Mouse (Mus musculus) small intestine, adult 2 months (tissue): ENCODE measurements around the gene Aunip. TPM values are rescaled to one million over a fixed set of nuclear protein-coding genes. Genes with fewer than 3 reads are reported as not detected.
"Not testable (repeated sequence)": the region's sequence is repeated elsewhere in the genome, so short reads cannot be mapped to it uniquely, and the experiment has no call there.

ENCODE experiments used
- H3K27ac ChIP-seq: fragments of 200-500 bp; 2 replicates; pipeline ENCODE4 v1.5.1; 2012; ENCODE audit warnings: low read depth, low read length, control low read depth, inconsistent platforms; ENCODE audit not compliant: insufficient read depth
- H3K27me3 ChIP-seq: fragments of 200-500 bp; 2 replicates; pipeline ENCODE4 v1.6.1; 2012; ENCODE audit warnings: mild to moderate bottlenecking, moderate library complexity, low read length, inconsistent platforms; ENCODE audit not compliant: control insufficient read depth, insufficient read depth
- H3K36me3 ChIP-seq: fragments of 200-500 bp; 2 replicates; pipeline ENCODE4 v1.6.1; 2012; ENCODE audit warnings: mild to moderate bottlenecking, low read length, control low read depth, inconsistent platforms; ENCODE audit not compliant: control insufficient read depth, insufficient read depth
- H3K4me1 ChIP-seq: fragments of 200-500 bp; 2 replicates; pipeline ENCODE4 v1.6.1; 2012; ENCODE audit warnings: low read length, inconsistent platforms, mixed read lengths; ENCODE audit not compliant: control insufficient read depth, insufficient read depth, insufficient read length
- H3K4me3 ChIP-seq: fragments of 200-500 bp; 2 replicates; pipeline ENCODE4 v1.5.1; 2012; ENCODE audit warnings: low read depth, mild to moderate bottlenecking, control low read depth, inconsistent platforms, low read length, moderate library complexity
- CTCF ChIP-seq: fragments of 200-500 bp; IDR thresholded peaks from 2 replicates; pipeline ENCODE4 v1.5.1; 2012; ENCODE audit warnings: low read depth, mild to moderate bottlenecking, control low read depth, inconsistent platforms, low read length, moderate library complexity, mixed read lengths; ENCODE audit not compliant: insufficient replicate concordance, insufficient read length; ENCODE audit errors: extremely low read depth
- POLR2A ChIP-seq: fragments of 200-500 bp; IDR thresholded peaks from 2 replicates; pipeline ENCODE4 v1.6.1; 2012; ENCODE audit warnings: low read depth, mild to moderate bottlenecking, control low read depth, inconsistent platforms, low read length, moderate library complexity
- WGBS: fragments of 180-500 bp; shearing (Covaris S2); methylation state at CpG from one replicate; pipeline ENCODE4 v1.1.7; 2018; 5-methylcytosine and 5-hydroxymethylcytosine counted together
- polyA plus RNA-seq: library from polyadenylated mRNA; depleted of rRNA; stranded (reverse); fragments of >200 nt; gene quantifications from 2 replicates; pipeline ENCODE4 v1.2.3, GENCODE M21; 2012

Gene Aunip
- polyA plus RNA-seq, 1 experiment = 0.44 TPM

DNA sequence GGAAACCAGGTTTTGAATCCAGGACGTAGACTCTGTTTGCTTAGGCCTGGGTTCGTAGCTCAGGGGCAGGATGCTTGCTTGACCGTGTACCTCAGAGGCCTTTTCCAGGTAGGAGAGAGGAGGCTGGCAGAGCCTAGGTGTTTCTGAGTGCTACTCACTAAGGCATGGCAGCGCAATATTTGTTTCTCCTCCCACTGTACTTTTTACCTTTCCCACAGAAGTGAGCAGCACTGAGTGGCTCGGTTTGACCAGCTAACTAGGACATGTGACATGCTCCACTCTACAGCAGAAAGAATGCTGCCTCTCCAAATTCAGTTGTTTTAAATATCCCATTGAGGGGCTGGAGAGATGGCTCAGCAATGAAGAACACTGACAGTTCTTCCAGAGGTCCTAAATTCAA lies 22.6 kb upstream of the Aunip start:
- WGBS = 94% methylated on average over 5 of the region's 5 CpGs

DNA sequence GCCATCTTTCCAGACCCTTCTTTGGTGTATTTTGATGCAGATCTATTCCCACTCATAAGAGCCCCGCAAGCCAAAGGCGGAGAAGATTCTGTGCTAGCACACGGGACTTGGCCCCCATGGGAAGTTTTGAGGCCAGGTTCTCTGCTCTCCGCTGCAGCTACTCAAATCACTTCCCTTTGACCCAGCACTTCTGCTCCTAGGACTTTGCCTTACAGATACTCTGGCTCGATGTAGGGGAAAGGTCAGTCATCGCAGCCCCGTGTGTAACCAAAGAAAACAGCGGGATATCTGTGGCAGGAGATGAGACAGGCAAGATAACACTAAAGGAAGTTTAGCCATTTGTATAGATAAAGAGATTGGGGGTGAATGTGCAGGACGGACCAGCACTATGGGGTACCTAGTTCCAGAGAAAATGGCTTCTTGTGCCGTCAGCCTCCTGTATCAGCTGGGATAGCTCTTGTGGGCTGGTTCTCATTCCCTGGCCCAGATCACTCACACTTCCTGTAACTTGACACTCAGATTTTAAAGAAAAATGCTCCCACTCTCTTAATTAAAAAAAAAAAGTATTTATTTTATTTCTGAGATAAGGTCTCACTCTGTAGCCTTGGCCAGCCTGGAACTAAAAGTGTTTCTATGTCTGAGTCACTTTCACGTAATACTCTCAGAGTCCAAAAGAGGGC lies 20.7 kb upstream of the Aunip start:
- no peak overlapping the region for H3K4me3 ChIP-seq
- H3K4me1 ChIP-seq = peaks cover 40% of the 10 kb centered on the region
- H3K36me3 ChIP-seq = no peaks in the 10 kb centered on the region
- H3K27me3 ChIP-seq = no peaks in the 10 kb centered on the region
- peak overlapping the region; percentile 56 for H3K27ac ChIP-seq
- TF ChIP-seq CTCF (no peak), POLR2A (no peak)
- 32% methylated on average over 11 of the region's 11 CpGs for WGBS

More for the DNA sequence above, 22.6 kb upstream of the Aunip start:
- no peaks in the 10 kb centered on the region for H3K27me3 ChIP-seq
- H3K36me3 ChIP-seq = no peaks in the 10 kb centered on the region
- H3K4me1 ChIP-seq = peaks cover 29% of the 10 kb centered on the region
- no peak overlapping the region for H3K27ac ChIP-seq
- TF ChIP-seq POLR2A = no peak
- no peak for TF ChIP-seq CTCF
- H3K4me3 ChIP-seq = no peak overlapping the region

DNA sequence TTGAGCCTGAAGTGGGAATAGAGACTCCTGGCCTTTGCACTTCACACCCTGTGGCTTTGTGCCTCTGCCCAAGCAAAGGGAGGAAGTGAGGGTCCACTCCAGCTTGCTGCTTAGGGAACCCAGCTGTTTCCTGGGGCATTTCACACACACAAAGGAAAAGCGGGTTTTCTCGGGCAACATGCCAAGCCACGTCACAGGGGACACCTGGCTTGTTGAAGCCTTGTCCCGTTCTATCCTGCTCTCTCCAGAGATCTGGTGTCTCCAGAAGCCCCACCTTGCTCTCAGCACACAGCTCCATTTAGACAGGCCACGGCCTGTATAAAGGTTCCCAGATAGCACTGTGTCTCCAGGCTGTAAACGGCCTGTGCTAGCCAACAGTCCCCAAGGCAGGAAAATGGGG lies 19.1 kb upstream of the Aunip start:
- TF ChIP-seq POLR2A (no peak), CTCF (no peak)
- Histone ChIP-seq H3K4me3 (no peak overlapping the region), H3K4me1 (peaks cover 45% of the 10 kb centered on the region), H3K27ac (peak overlapping the region; percentile 67), H3K36me3 (no peaks in the 10 kb centered on the region), H3K27me3 (no peaks in the 10 kb centered on the region)
- 16% methylated on average over 6 of the region's 6 CpGs for WGBS

DNA sequence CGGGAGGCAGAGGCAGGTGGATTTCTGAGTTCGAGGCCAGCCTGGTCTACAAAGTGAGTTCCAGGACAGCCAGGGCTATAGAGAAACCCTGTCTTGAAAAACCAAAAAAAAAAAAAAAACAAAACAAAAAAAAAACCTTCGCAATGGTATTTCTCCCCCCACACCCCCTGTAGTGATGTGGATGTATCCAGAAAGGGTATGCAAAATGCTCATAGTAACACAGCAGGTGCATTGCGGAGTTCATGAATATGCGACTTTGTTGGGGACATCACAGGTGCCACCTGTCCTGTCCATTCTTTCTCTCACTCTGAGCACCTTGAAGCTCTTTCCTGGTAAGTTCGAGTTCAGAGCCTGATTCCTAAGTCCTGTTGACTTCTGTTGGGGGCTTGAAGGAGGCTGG lies 16.6 kb upstream of the Aunip start:
- peaks cover 53% of the 10 kb centered on the region for H3K4me1 ChIP-seq
- not testable (repeated sequence) for H3K4me3 ChIP-seq, H3K36me3 ChIP-seq, H3K27ac ChIP-seq, H3K27me3 ChIP-seq
- 93% methylated on average over 6 of the region's 6 CpGs for WGBS

DNA sequence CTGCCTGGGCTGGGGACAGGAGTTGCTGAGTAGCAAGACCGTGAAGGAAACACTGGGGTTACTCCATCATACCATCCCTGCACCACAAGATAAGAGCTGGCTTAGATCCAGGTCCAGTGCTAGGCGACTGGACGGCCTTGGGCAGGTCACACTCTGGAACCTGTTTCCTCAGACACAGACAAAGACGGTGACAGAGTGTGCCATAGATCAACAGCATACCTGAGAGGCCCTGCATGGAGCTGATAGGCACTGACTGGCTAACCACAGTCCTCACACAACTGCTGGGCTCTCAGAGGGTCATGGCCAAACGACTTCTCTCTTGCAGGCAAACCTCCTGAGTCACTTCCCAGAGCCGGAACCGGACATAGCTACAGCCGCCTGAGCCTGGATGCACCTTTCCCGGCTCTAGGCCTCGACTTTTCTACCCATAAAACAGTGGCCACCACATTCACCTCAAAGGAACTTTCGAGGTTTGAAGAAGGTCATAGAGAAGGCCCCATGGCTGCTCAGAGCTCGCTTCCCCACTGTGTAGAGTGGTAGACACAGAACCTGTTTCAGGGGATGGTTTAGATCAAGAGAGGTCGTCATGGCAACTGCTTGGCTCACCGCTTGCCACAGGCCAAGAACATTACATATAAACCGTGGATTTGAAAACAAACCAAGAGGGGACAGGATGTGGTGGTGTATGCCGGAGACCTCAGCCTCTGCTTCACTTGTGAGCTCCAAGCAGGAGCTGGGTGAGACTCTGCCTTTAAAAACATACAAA lies 15.8 kb upstream of the Aunip start:
- Histone ChIP-seq H3K36me3 (no peaks in the 10 kb centered on the region), H3K27me3 (no peaks in the 10 kb centered on the region), H3K4me1 (peaks cover 46% of the 10 kb centered on the region), H3K27ac (peak overlapping the region; percentile 60), H3K4me3 (no peak overlapping the region)
- TF ChIP-seq POLR2A = no peak
- no peak for TF ChIP-seq CTCF
- WGBS = 53% methylated on average over 16 of the region's 16 CpGs

DNA sequence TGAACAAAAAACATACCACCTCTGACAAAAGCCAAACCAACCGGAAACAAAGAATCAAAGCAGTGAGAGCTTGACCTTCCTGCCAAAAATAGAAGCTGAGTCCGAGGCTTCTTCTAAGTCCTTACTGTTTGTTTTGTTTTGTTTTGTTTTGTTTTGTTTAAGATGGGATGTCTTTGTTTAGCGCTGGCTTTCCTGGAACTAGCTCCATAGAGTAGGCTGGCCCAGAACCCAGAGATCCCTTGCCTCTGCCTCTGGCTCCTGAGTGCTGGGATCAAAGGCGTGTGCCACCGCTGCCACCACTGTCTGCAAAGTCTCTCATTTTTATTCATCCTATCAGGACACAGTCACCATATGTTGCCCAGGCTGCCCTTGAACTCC lies 15.3 kb upstream of the Aunip start:
- Histone ChIP-seq H3K27ac (peak overlapping the region; percentile 60), H3K27me3 (no peaks in the 10 kb centered on the region), H3K4me1 (peaks cover 44% of the 10 kb centered on the region), H3K36me3 (no peaks in the 10 kb centered on the region), H3K4me3 (no peak overlapping the region)
- WGBS = 76% methylated on average over 5 of the region's 5 CpGs
- TF ChIP-seq CTCF = no peak
- no peak for TF ChIP-seq POLR2A

DNA sequence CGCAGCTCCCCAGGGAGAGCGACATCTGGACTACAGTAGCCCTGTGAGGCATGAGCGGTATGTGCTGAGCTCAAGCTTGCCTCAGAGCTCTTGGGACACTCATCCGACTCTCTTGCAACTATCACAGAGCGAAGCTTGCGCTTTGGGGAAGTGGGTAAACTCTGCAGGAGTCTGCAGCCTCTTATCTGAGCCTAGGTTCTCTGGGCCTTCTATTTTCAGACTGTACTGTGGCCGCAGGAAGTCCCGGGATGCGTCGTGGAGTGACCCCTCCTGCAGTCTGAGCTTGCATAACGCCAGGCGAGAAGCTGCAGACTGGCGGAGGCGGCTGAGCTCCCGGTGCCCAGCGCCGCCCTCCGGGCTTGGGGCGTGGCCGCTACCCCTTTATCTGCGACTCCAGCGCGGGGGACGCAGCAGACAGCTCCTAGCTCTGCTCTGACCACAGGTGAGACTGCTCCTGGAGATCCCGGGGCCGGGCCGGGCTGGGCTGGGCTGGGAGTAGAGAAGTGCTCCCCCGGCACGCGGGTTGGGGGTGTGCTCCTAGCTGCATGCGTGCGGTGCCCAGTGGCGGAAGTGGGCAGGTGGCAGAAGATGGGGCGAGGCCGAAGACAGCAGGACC lies 14.1 kb upstream of the Aunip start, which contains the start of gene Paqr7:
TSS of gene Paqr7 (plus strand) at position 103 of the 616 bp plus-strand sequence.
- no peaks in the 10 kb centered on the region for H3K36me3 ChIP-seq
- H3K27me3 ChIP-seq = no peaks in the 10 kb centered on the region
- TF ChIP-seq POLR2A (peak; percentile 73), CTCF (no peak)
- peak within 1 kb of the TSS; percentile 72 for H3K4me3 ChIP-seq
- peaks cover 39% of the 10 kb centered on the region for H3K4me1 ChIP-seq
- WGBS = 6% methylated on average over 35 of the region's 35 CpGs
- H3K27ac ChIP-seq = peak within 1 kb of the TSS; percentile 56
